Mouse (Mus musculus) midbrain, embryonic 14.5 days (tissue): ENCODE measurements around the gene Mgll. TPM values are rescaled to one million over a fixed set of nuclear protein-coding genes. Genes with fewer than 3 reads are reported as not detected.
A peak's percentile ranks its signal among the peaks of the same experiment; 100 is the strongest.

Experiments
- ATAC-seq: fragments of 200-750 bp; cut with Nextera tagmentation; 2 replicates; pipeline ENCODE4 v1.8.0; 2017; ENCODE audit warnings: moderate number of reproducible peaks, moderate library complexity; ENCODE audit not compliant: low FRiP score, low TSS enrichment
- DNase-seq: peaks from one replicate; pipeline ENCODE4 v3.0.0-alpha.2; 2015
- H3K27ac ChIP-seq: fragments of 300-500 bp; sonication (generic); replicated peaks from 2 replicates; pipeline ENCODE4 v1.5.1; 2014; ENCODE audit warnings: mild to moderate bottlenecking, low read depth, low read length, moderate library complexity
- H3K27me3 ChIP-seq: fragments of 300-500 bp; sonication (generic); 2 replicates; pipeline ENCODE4 v1.6.1; 2014; ENCODE audit warnings: low read length, control low read depth, mixed read lengths; ENCODE audit not compliant: control insufficient read depth, insufficient read depth
- H3K36me3 ChIP-seq: fragments of 300-500 bp; sonication (generic); 2 replicates; pipeline ENCODE4 v1.6.1; 2014; ENCODE audit warnings: low read length, control low read depth; ENCODE audit not compliant: control insufficient read depth, insufficient read depth
- H3K4me1 ChIP-seq: fragments of 300-500 bp; sonication (generic); 2 replicates; pipeline ENCODE4 v1.6.1; 2014; ENCODE audit warnings: mild to moderate bottlenecking, antibody characterized with exemption, low read length, control low read depth; ENCODE audit not compliant: control insufficient read depth, insufficient read depth
- H3K4me2 ChIP-seq: fragments of 300-500 bp; sonication (generic); 2 replicates; pipeline ENCODE4 v1.6.1; 2014; ENCODE audit warnings: mild to moderate bottlenecking, low read length, moderate library complexity
- H3K4me3 ChIP-seq: fragments of 300-500 bp; sonication (generic); replicated peaks from 2 replicates; pipeline ENCODE4 v1.5.1; 2014; ENCODE audit warnings: low read depth, low read length
- H3K9ac ChIP-seq: fragments of 300-500 bp; sonication (generic); replicated peaks from 2 replicates; pipeline ENCODE4 v1.6.1; 2014; ENCODE audit warnings: mild to moderate bottlenecking, low read length, moderate library complexity
- H3K9me3 ChIP-seq: fragments of 300-500 bp; sonication (generic); 2 replicates; pipeline ENCODE4 v1.6.1; 2016; ENCODE audit warnings: low read length, control low read depth, mixed read lengths; ENCODE audit not compliant: control insufficient read depth
- WGBS: fragments of 180-500 bp; shearing (Covaris S2); extraction: QIAGEN DNeasy Blood & Tissue Kit; methylation state at CpG from one replicate; pipeline ENCODE4 v1.1.7; 2014; 5-methylcytosine and 5-hydroxymethylcytosine counted together
- polyA plus RNA-seq: library from polyadenylated mRNA; unstranded; fragments of >200 nt; fragmentation: Nextera tagmentation; extraction: Ambion mirVana; gene quantifications from 2 replicates; pipeline ENCODE4 v1.2.1, GENCODE M21; 2014

The Mgll gene
- polyA plus RNA-seq, 1 experiment from 2014 or later = 21.5 TPM

GRCm38 (mm10) chr6:88843241-88843640 is 119.0 kb downstream of the Mgll start:
- H3K4me3 ChIP-seq = no peak overlapping the region
- H3K36me3 ChIP-seq = peaks cover 64% of the 10 kb centered on the region
- H3K27me3 ChIP-seq = no peaks in the 10 kb centered on the region
- ATAC-seq (no peak), DNase-seq (peak; percentile 16)
- WGBS = 68% methylated on average over 7 of the region's 7 CpGs
- H3K9ac ChIP-seq = no peak overlapping the region
- no peaks in the 10 kb centered on the region for H3K9me3 ChIP-seq
- H3K4me2 ChIP-seq = peak overlapping the region; percentile 88
- peak overlapping the region; percentile 84; the same call in 1 of the 2 replicates for H3K27ac ChIP-seq
- H3K4me1 ChIP-seq = peaks cover 10% of the 10 kb centered on the region

GRCm38 (mm10) chr6:88843781-88844725 is 119.8 kb downstream of the Mgll start:
- DNase-seq = no peak
- Histone ChIP-seq H3K36me3 (peaks cover 64% of the 10 kb centered on the region), H3K27ac (no peak overlapping the region), H3K9ac (no peak overlapping the region), H3K4me2 (no peak overlapping the region), H3K27me3 (no peaks in the 10 kb centered on the region), H3K4me1 (peaks cover 10% of the 10 kb centered on the region), H3K9me3 (no peaks in the 10 kb centered on the region), H3K4me3 (no peak overlapping the region)
- 74% methylated on average over 9 of the region's 9 CpGs for WGBS
- no peak for ATAC-seq

GRCm38 (mm10) chr6:88844901-88845565 is 120.8 kb downstream of the Mgll start:
- H3K9me3 ChIP-seq = no peaks in the 10 kb centered on the region
- H3K9ac ChIP-seq = no peak overlapping the region
- no peak overlapping the region for H3K4me2 ChIP-seq
- WGBS = 87% methylated on average over 7 of the region's 7 CpGs
- H3K27ac ChIP-seq = no peak overlapping the region
- DNase-seq = no peak
- peaks cover 10% of the 10 kb centered on the region for H3K4me1 ChIP-seq
- peaks cover 68% of the 10 kb centered on the region for H3K36me3 ChIP-seq
- no peak overlapping the region for H3K4me3 ChIP-seq
- ATAC-seq = no peak
- H3K27me3 ChIP-seq = no peaks in the 10 kb centered on the region

GRCm38 (mm10) chr6:88847571-88847970 is 123.4 kb downstream of the Mgll start:
- H3K4me3 ChIP-seq = no peak overlapping the region
- no peak overlapping the region for H3K27ac ChIP-seq
- DNase-seq (no peak), ATAC-seq (no peak)
- no peaks in the 10 kb centered on the region for H3K9me3 ChIP-seq
- H3K9ac ChIP-seq = no peak overlapping the region
- 79% methylated on average over 2 of the region's 2 CpGs for WGBS
- no peak overlapping the region for H3K4me2 ChIP-seq
- H3K4me1 ChIP-seq = no peaks in the 10 kb centered on the region
- H3K36me3 ChIP-seq = peaks cover 83% of the 10 kb centered on the region
- no peaks in the 10 kb centered on the region for H3K27me3 ChIP-seq

- Histone ChIP-seq H3K4me1 (no peaks in the 10 kb centered on the region), H3K9me3 (no peaks in the 10 kb centered on the region), H3K4me2 (no peak overlapping the region), H3K27ac (no peak overlapping the region), H3K4me3 (no peak overlapping the region), H3K27me3 (no peaks in the 10 kb centered on the region), H3K9ac (no peak overlapping the region), H3K36me3 (peaks cover 86% of the 10 kb centered on the region)
- ATAC-seq (no peak), DNase-seq (no peak)
- 40% methylated on average over 4 of the region's 4 CpGs for WGBS
Measured at GRCm38 (mm10) chr6:88849270-88849669, 125.1 kb downstream of the Mgll start.

- Histone ChIP-seq H3K36me3 (peaks cover 86% of the 10 kb centered on the region), H3K9me3 (no peaks in the 10 kb centered on the region), H3K27ac (no peak overlapping the region), H3K27me3 (no peaks in the 10 kb centered on the region), H3K4me1 (no peaks in the 10 kb centered on the region), H3K4me3 (no peak overlapping the region), H3K9ac (no peak overlapping the region), H3K4me2 (no peak overlapping the region)
- ATAC-seq (no peak), DNase-seq (no peak)
- 86% methylated on average over 7 of the region's 7 CpGs for WGBS
Measured at GRCm38 (mm10) chr6:88850034-88850433, 125.8 kb downstream of the Mgll start.

GRCm38 (mm10) chr6:88854509-88854908 is 130.3 kb downstream of the Mgll start:
- no peaks in the 10 kb centered on the region for H3K9me3 ChIP-seq
- ATAC-seq = no peak
- WGBS = 84% methylated on average over 5 of the region's 5 CpGs

GRCm38 (mm10) chr6:88855636-88856035 is 131.4 kb downstream of the Mgll start:
- Histone ChIP-seq H3K27me3 (no peaks in the 10 kb centered on the region), H3K4me3 (no peak overlapping the region), H3K9ac (no peak overlapping the region), H3K4me2 (no peak overlapping the region), H3K9me3 (no peaks in the 10 kb centered on the region), H3K4me1 (no peaks in the 10 kb centered on the region), H3K27ac (no peak overlapping the region), H3K36me3 (peaks cover 80% of the 10 kb centered on the region)
- ATAC-seq (no peak), DNase-seq (peak; percentile 88)
- WGBS = 25% methylated on average over 5 of the region's 5 CpGs

More at GRCm38 (mm10) chr6:88854509-88854908, 130.3 kb downstream of the Mgll start:
- no peaks in the 10 kb centered on the region for H3K4me1 ChIP-seq
- DNase-seq = no peak
- H3K4me3 ChIP-seq = no peak overlapping the region
- H3K4me2 ChIP-seq = no peak overlapping the region
- H3K9ac ChIP-seq = no peak overlapping the region
- no peaks in the 10 kb centered on the region for H3K27me3 ChIP-seq
- peaks cover 80% of the 10 kb centered on the region for H3K36me3 ChIP-seq
- no peak overlapping the region for H3K27ac ChIP-seq
